Mouse (Mus musculus): ENCODE data around the gene Inafm2.

GRCm38 (mm10) chr2:118790221-118790550, 44.6 kb downstream of the Inafm2 start:
- no peak for TF ChIP-seq POLR2A (IDR thresholded peaks at IDR 0.05; ENCODE audit: borderline replicate concordance, extremely low read depth, insufficient read depth, insufficient read length, poor library complexity, severe bottlenecking)
- no peak for TF ChIP-seq CTCF (IDR thresholded peaks at IDR 0.05; ENCODE audit: borderline replicate concordance, extremely low read depth, insufficient read depth, insufficient read length)

Data from brain, embryonic 14.5 days (tissue).